Mouse (Mus musculus): ENCODE data around the gene Cdca5. TPM values are rescaled to one million over a fixed set of nuclear protein-coding genes. Genes with fewer than 3 reads are reported as not detected.
"Not testable (repeated sequence)": the region's sequence is repeated elsewhere in the genome, so short reads cannot be mapped to it uniquely, and the experiment has no call there.

Cdca5 gene
- total RNA-seq, 2 experiments from 2014 or later, result 1.5 to 3.0 TPM

- DNase-seq; intact Hi-C loops (cut with DNase I): not testable (repeated sequence)
Measured at GRCm38 (mm10) chr19:6133197-6133596, 48.4 kb downstream of the Cdca5 start.

- intact Hi-C loops (cut with DNase I), result no loop called here
- DNase-seq, result no peak
Measured at GRCm38 (mm10) chr19:6136397-6136796, 51.6 kb downstream of the Cdca5 start.

- no peak for DNase-seq
- intact Hi-C loops (cut with DNase I), result no loop called here
Measured at GRCm38 (mm10) chr19:6139701-6140100, 54.9 kb downstream of the Cdca5 start.

GRCm38 (mm10) chr19:6140374-6140677 is 55.5 kb downstream of the Cdca5 start:
- no peak for DNase-seq
- intact Hi-C loops (cut with DNase I), result no loop called here

DNA sequence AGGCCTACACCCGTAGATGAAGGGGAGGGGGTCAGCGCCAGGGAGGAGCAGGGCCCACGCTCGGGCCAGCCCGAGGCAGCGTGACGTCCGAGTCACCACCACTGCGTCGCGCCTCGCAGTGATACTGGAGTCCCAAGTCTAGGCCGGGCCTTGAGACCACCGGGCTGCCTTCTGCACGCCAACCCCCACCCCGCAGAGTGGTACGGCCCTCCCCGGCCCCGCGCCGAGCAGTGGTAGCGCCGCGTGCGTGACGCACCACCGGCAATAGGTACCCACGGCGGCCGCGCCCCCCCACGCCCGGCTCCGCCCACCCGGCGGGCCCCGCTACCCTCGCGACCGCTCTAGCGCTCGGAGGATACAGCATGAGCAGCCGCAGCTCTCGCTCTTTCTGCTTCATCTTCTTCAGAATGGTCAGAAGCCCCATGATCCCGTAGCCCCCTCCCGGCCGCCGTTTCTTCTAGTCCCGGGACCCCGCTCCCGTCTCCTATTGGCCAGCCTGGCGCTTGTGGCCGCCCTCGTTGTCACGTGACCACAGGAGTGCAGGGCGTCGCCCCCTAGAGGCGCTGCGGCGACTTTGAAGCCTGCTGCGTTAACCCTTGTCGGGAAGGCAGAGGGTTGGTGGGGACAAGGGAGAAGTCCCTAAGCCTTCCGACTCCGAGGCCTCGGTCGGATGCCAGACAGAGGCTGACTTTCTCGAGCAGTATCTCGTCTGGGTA is 56.1 kb downstream of the Cdca5 start, which contains the start of gene Batf2:
Gene Batf2, plus strand, starts transcription at position 306 of the 716 bp plus-strand sequence.
- intact Hi-C loops (cut with DNase I), result no loop called here
- DNase-seq, result peak; percentile 96

DNA sequence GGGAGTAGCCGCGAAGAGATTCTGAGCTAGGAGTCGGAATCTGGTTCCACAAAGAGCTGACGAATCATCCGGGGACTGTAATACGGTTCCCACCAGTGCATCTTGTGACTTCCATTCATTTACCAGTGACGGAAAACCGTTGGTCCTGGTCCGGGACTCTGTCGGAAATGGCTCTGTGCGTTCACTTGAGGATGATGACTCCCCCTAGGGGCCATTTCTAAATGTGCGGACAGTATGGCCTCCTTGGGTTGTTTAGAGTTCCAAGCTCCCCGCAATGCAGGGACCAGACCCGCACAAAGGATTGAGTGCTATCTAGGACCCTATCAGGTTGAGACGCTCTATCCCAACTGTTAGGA is 56.6 kb downstream of the Cdca5 start, which contains the start of gene Arl2:
Gene Arl2, minus strand, starts transcription at position 155 of the 356 bp plus-strand sequence.
- intact Hi-C loops (cut with DNase I), result no loop called here
- peak; percentile 85 for DNase-seq

Small RNA genes lying within 50 kb of the gene (microRNA-seq; reads per million reads assigned to microRNA genes)
- 2.7 reads per million for gene Mir6988

Other genes starting within 250 kb of the Cdca5 start
- gene Frmd8, start 209.7 kb upstream of the Cdca5 start, total RNA-seq (2021), result 10 to 100 TPM; 12.1 to 13.4 TPM
- gene Slc25a45, start 207.2 kb upstream of the Cdca5 start, total RNA-seq (2021), result 1 to 10 TPM; 1.4 to 2.0 TPM
- 10 to 100 TPM; 10.2 to 11.7 TPM for gene Tigd3, start 190.8 kb upstream of the Cdca5 start, total RNA-seq (2021)
- gene Dpf2, start 172.0 kb upstream of the Cdca5 start, total RNA-seq (2021), result 10 to 100 TPM; 76.1 to 84.1 TPM
- 10 to 100 TPM; 11.2 to 14.2 TPM for gene Cdc42ep2, start 160.2 kb upstream of the Cdca5 start, total RNA-seq (2021)
- gene Pola2, start 120.8 kb upstream of the Cdca5 start, total RNA-seq (2021), result 10 to 100 TPM; 14.3 to 16.4 TPM
- gene Slc22a20, start 98.8 kb upstream of the Cdca5 start, total RNA-seq (2021), result not detected
- 10 to 100 TPM; 12.1 to 14.2 TPM for gene Capn1, start 69.1 kb upstream of the Cdca5 start, total RNA-seq (2021)
- 10 to 100 TPM; 38.6 to 39.4 TPM for gene Syvn1, start 38.4 kb upstream of the Cdca5 start, total RNA-seq (2021)
- 10 to 100 TPM; 41.2 to 41.4 TPM for gene Mrpl49, start 27.2 kb upstream of the Cdca5 start, total RNA-seq (2021)
- 100 to 1,000 TPM; 874 to 875 TPM for gene Fau, start 27.1 kb upstream of the Cdca5 start, total RNA-seq (2021)
- gene Znhit2, start 23.8 kb upstream of the Cdca5 start, total RNA-seq (2021), result 10 to 100 TPM; 25.1 to 27.5 TPM
- gene Tm7sf2, start 16.6 kb upstream of the Cdca5 start, total RNA-seq (2021), result 10 to 100 TPM; 69.0 to 71.2 TPM
- 10 to 100 TPM; 96.6 to 96.8 TPM for gene Vps51, start 7.8 kb upstream of the Cdca5 start, total RNA-seq (2021)
- gene Tmem262, start 5.0 kb upstream of the Cdca5 start, total RNA-seq (2021), result not detected
- 1 to 10 TPM; 1.1 TPM for gene Gm28374, start 2.7 kb upstream of the Cdca5 start, total RNA-seq (2021)
- 10 to 100 TPM; 50.9 to 51.5 TPM for gene Zfpl1, start within 50 bp of the Cdca5 start, total RNA-seq (2021)
- not detected for gene AC131692.1, start 9.4 kb downstream of the Cdca5 start, total RNA-seq (2021)
- gene Naaladl1, start 20.8 kb downstream of the Cdca5 start, total RNA-seq (2021), result under 1 TPM; 0.14 to 0.32 TPM
- gene Sac3d1, start 33.7 kb downstream of the Cdca5 start, total RNA-seq (2021), result 10 to 100 TPM; 25.4 to 25.9 TPM
- gene Snx15, start 43.3 kb downstream of the Cdca5 start, total RNA-seq (2021), result 10 to 100 TPM; 36.0 to 41.2 TPM
- not detected for gene Batf2, start 56.0 kb downstream of the Cdca5 start, total RNA-seq (2021)
- 10 to 100 TPM; 54.3 to 62.5 TPM for gene Arl2, start 56.6 kb downstream of the Cdca5 start, total RNA-seq (2021)
- not detected for gene Majin, start 99.4 kb downstream of the Cdca5 start, total RNA-seq (2021)
- not detected for gene Gpha2, start 141.4 kb downstream of the Cdca5 start, total RNA-seq (2021)
- gene Ppp2r5b, start 150.9 kb downstream of the Cdca5 start, total RNA-seq (2021), result 100 to 1,000 TPM; 189 to 193 TPM
- gene Atg2a, start 156.7 kb downstream of the Cdca5 start, total RNA-seq (2021), result 10 to 100 TPM; 29.3 to 29.7 TPM
- gene Ehd1, start 191.7 kb downstream of the Cdca5 start, total RNA-seq (2021), result 10 to 100 TPM; 87.1 to 87.7 TPM
- gene Cdc42bpg, start 221.5 kb downstream of the Cdca5 start, total RNA-seq (2021), result 1 to 10 TPM; 5.0 to 5.7 TPM
- 10 to 100 TPM; 81.1 to 81.4 TPM for gene Men1, start 250.0 kb downstream of the Cdca5 start, total RNA-seq (2021)